Mouse (Mus musculus) MEL (cell line): ENCODE measurements around the gene Kcmf1.

ENCODE experiments used
- BHLHE40 ChIP-seq: IDR thresholded peaks from 2 replicates; pipeline ENCODE4 v1.6.1; 2012; ENCODE audit warnings: low read depth, mild to moderate bottlenecking, inconsistent platforms, low read length, improper control_type of control experiment, borderline replicate concordance
- CHD1 ChIP-seq: IDR thresholded peaks from 2 replicates; pipeline ENCODE4 v1.6.1; 2012; ENCODE audit warnings: low read depth, mild to moderate bottlenecking, inconsistent platforms, low read length, improper control_type of control experiment
- CTCF ChIP-seq, 3 experiments: IDR thresholded peaks in 2 of 3; conservative IDR thresholded peaks in 1 of 3; 2 replicates each; pipeline ENCODE4 v1.5.1; 2011 to 2012; ENCODE audit warnings: low read length in 3 of 3, low read depth in 2 of 3, mild to moderate bottlenecking in 2 of 3, improper control_type of control experiment in 1 of 3, inconsistent platforms in 1 of 3, mixed read lengths in 1 of 3, moderate library complexity in 1 of 3; ENCODE audit not compliant: control insufficient read depth in 1 of 3, insufficient read depth in 1 of 3, poor library complexity in 1 of 3, severe bottlenecking in 1 of 3
- E2F4 ChIP-seq: IDR thresholded peaks from 2 replicates; pipeline ENCODE4 v1.6.1; 2011; ENCODE audit warnings: low read depth, low read length, improper control_type of control experiment, borderline replicate concordance
- ELF1 ChIP-seq: IDR thresholded peaks from 2 replicates; pipeline ENCODE4 v1.6.1; 2014; ENCODE audit warnings: low read depth, mild to moderate bottlenecking, inconsistent platforms, low read length, improper control_type of control experiment, moderate library complexity
- ETS1 ChIP-seq: IDR thresholded peaks from 2 replicates; pipeline ENCODE4 v1.6.1; 2012; ENCODE audit warnings: low read depth, mild to moderate bottlenecking, inconsistent platforms, low read length, improper control_type of control experiment, moderate library complexity
- MXI1 ChIP-seq: IDR thresholded peaks from 2 replicates; pipeline ENCODE4 v1.6.1; 2011; ENCODE audit warnings: mild to moderate bottlenecking, low read depth, low read length, improper control_type of control experiment
- POLR2A ChIP-seq, 2 experiments: IDR thresholded peaks; 2 replicates each; pipeline ENCODE4 v1.6.1; 2011 to 2012; ENCODE audit warnings: low read length in 2 of 2, mild to moderate bottlenecking in 2 of 2, control low read depth in 1 of 2, improper control_type of control experiment in 1 of 2, low read depth in 1 of 2, moderate library complexity in 1 of 2; ENCODE audit not compliant: control insufficient read depth in 1 of 2, insufficient read depth in 1 of 2, poor library complexity in 1 of 2
- POLR2AphosphoS2 ChIP-seq: IDR thresholded peaks from 2 replicates; pipeline ENCODE4 v1.6.1; 2011; ENCODE audit warnings: low read length, improper control_type of control experiment
- POLR2AphosphoS5 ChIP-seq: IDR thresholded peaks from 2 replicates; pipeline ENCODE4 v1.6.1; 2012; ENCODE audit warnings: low read depth, borderline replicate concordance, mild to moderate bottlenecking, inconsistent platforms, low read length, moderate library complexity, mixed read lengths
- SIN3A ChIP-seq: IDR thresholded peaks from 2 replicates; pipeline ENCODE4 v1.6.1; 2012; ENCODE audit warnings: low read length, improper control_type of control experiment, inconsistent platforms
- TAL1 ChIP-seq: IDR thresholded peaks from 2 replicates; pipeline ENCODE4 v1.6.1; 2012; ENCODE audit warnings: mild to moderate bottlenecking, inconsistent platforms, low read length, moderate library complexity, mixed read lengths
- ZC3H11A ChIP-seq: IDR thresholded peaks from 2 replicates; pipeline ENCODE4 v1.6.1; 2012; ENCODE audit warnings: low read depth, mild to moderate bottlenecking, inconsistent platforms, low read length, improper control_type of control experiment
- ZNF384 ChIP-seq: IDR thresholded peaks from 2 replicates; pipeline ENCODE4 v1.6.1; 2012; ENCODE audit warnings: low read depth, mild to moderate bottlenecking, inconsistent platforms, low read length, improper control_type of control experiment

DNA sequence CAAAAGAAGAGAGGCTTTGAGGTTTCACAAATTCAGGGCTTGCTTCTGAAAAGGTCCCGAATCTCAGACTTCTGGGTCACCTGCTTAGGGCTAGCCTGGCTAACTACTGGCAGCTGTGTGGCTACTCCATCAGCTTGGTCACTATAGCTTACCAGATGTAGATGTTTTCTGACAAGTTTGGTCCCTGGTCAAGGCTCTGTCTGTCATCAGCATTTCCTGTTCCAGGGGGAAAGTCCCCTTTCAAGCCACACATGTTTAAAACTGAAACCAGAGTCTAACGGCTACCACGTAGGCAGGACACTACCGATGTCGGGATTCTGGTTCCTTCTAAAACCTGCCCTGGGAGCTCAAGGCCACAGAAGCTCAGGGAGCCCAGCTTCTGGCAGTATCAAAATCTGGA is 38.1 kb upstream of the Kcmf1 start:
- TF ChIP-seq POLR2A (IDR thresholded peaks at IDR 0.05; ENCODE audit: control insufficient read depth in 1 of 2, insufficient read depth in 1 of 2, low read depth in 1 of 2, low read length in 2 of 2, poor library complexity in 1 of 2): no peak
- TF ChIP-seq CTCF (IDR thresholded peaks at IDR 0.05 in 2 of 3, conservative IDR thresholded peaks at IDR 0.05 in 1 of 3; ENCODE audit: control insufficient read depth in 1 of 3, insufficient read depth in 1 of 3, low read depth in 2 of 3, low read length in 3 of 3, poor library complexity in 1 of 3, severe bottlenecking in 1 of 3): no peak
- no peak for TF ChIP-seq ZNF384
- no peak for TF ChIP-seq POLR2AphosphoS2
- no peak for TF ChIP-seq POLR2AphosphoS5
- TF ChIP-seq CHD1: no peak
- no peak for TF ChIP-seq ZC3H11A
- TF ChIP-seq BHLHE40: no peak
- no peak for TF ChIP-seq E2F4
- TF ChIP-seq ELF1: no peak
- no peak for TF ChIP-seq TAL1
- TF ChIP-seq ETS1: no peak
- TF ChIP-seq SIN3A: no peak
- no peak for TF ChIP-seq MXI1
